Mouse (Mus musculus) cerebellum, adult 2 months (tissue): ENCODE results near the gene Mapkapk3. TPM values are rescaled to one million over a fixed set of nuclear protein-coding genes. Genes with fewer than 3 reads are reported as not detected.

Source experiments
- DNase-seq, 2 experiments: peaks; one replicate each; pipeline ENCODE4 v3.0.0; 2021
- H3K27ac ChIP-seq: fragments of 200-500 bp; 2 replicates; pipeline ENCODE4 v1.5.1; 2012; ENCODE audit warnings: low read length, control low read depth, inconsistent platforms; ENCODE audit not compliant: insufficient read depth
- H3K27me3 ChIP-seq: fragments of 200-500 bp; 2 replicates; pipeline ENCODE4 v1.6.1; 2012; ENCODE audit warnings: inconsistent platforms, mild to moderate bottlenecking, low read length, moderate library complexity; ENCODE audit not compliant: control insufficient read depth, insufficient read depth
- H3K4me1 ChIP-seq: fragments of 200-500 bp; 2 replicates; pipeline ENCODE4 v1.6.1; 2011; ENCODE audit warnings: low read length; ENCODE audit not compliant: control insufficient read depth, insufficient read depth
- H3K4me3 ChIP-seq: fragments of 200-500 bp; replicated peaks from 2 replicates; pipeline ENCODE3; 2011; ENCODE audit warnings: mild to moderate bottlenecking, low read depth, low read length, control low read depth; ENCODE audit not compliant: insufficient read depth
- CTCF ChIP-seq: fragments of 200-500 bp; IDR thresholded peaks from 2 replicates; pipeline ENCODE4 v1.5.1; 2011; ENCODE audit warnings: low read depth, mild to moderate bottlenecking, control low read depth, low read length, moderate library complexity, borderline replicate concordance; ENCODE audit not compliant: insufficient read depth
- POLR2A ChIP-seq: fragments of 200-500 bp; IDR thresholded peaks from 2 replicates; pipeline ENCODE4 v1.6.1; 2011; ENCODE audit warnings: low read length, control low read depth, borderline replicate concordance; ENCODE audit not compliant: insufficient read depth
- WGBS: fragments of 180-500 bp; shearing (Covaris S2); methylation state at CpG from one replicate; pipeline ENCODE4 v1.1.7; 2018; 5-methylcytosine and 5-hydroxymethylcytosine counted together
- polyA plus RNA-seq: library from polyadenylated mRNA; depleted of rRNA; stranded (reverse); fragments of >200 nt; gene quantifications from 2 replicates; pipeline ENCODE4 v1.2.3, GENCODE M21; 2012; rRNA removed

Mapkapk3 gene
- 10.5 and 11.7 TPM in 2 replicates for polyA plus RNA-seq

- peaks cover 4% of the 10 kb centered on the region; the same call in 1 of the 2 replicates for H3K4me1 ChIP-seq
- H3K27ac ChIP-seq = no peak within 1 kb of the TSS
- no peak for TF ChIP-seq CTCF
- peak; percentile 24; the same call in 1 of the 2 replicates for TF ChIP-seq POLR2A
- H3K27me3 ChIP-seq = no peaks in the 10 kb centered on the region
- 3% methylated on average over 49 of the region's 49 CpGs for WGBS
- peak within 1 kb of the TSS; percentile 62 for H3K4me3 ChIP-seq
- DNase-seq = peak; percentile 63 to 64
These were observed at the start of gene Mapkapk3 for GRCm38 (mm10) chr9:107289211-107290076. Gene Mapkapk3, minus strand, starts transcription at chr9:107289877.

GRCm38 (mm10) chr9:107338172-107338883 is 48.7 kb upstream of the Mapkapk3 start, which contains the start of gene Hemk1:
Gene Hemk1, minus strand, starts transcription at chr9:107338350.
- Histone ChIP-seq H3K27ac (peak within 1 kb of the TSS; percentile 63), H3K27me3 (no peaks in the 10 kb centered on the region), H3K4me1 (peaks cover 12% of the 10 kb centered on the region), H3K4me3 (peak within 1 kb of the TSS; percentile 87)
- DNase-seq = peak; percentile 84 to 85
- WGBS = 3% methylated on average over 30 of the region's 30 CpGs
- TF ChIP-seq CTCF (no peak), POLR2A (peak; percentile 76; the same call in 1 of the 2 replicates)

GRCm38 (mm10) chr9:107336386-107336785 is 46.7 kb upstream of the Mapkapk3 start:
- Histone ChIP-seq H3K27ac (no peak overlapping the region), H3K4me1 (no peaks in the 10 kb centered on the region), H3K27me3 (no peaks in the 10 kb centered on the region), H3K4me3 (no peak overlapping the region)
- no peak for TF ChIP-seq POLR2A
- TF ChIP-seq CTCF = no peak
- no peak for DNase-seq
- WGBS = 84% methylated on average over 6 of the region's 6 CpGs

- 3% methylated on average over 5 of the region's 5 CpGs for WGBS
- no peak for TF ChIP-seq POLR2A
- TF ChIP-seq CTCF = peak; percentile 96
- peak; percentile 74 to 78 for DNase-seq
- Histone ChIP-seq H3K4me3 (no peak overlapping the region), H3K4me1 (no peaks in the 10 kb centered on the region), H3K27ac (no peak overlapping the region), H3K27me3 (no peaks in the 10 kb centered on the region)
These were observed 46.2 kb upstream of the Mapkapk3 start for GRCm38 (mm10) chr9:107335909-107336308.

GRCm38 (mm10) chr9:107335046-107335445 is 45.4 kb upstream of the Mapkapk3 start:
- H3K27me3 ChIP-seq = no peaks in the 10 kb centered on the region

GRCm38 (mm10) chr9:107334356-107334755 is 44.7 kb upstream of the Mapkapk3 start:
- no peak overlapping the region for H3K4me3 ChIP-seq
- H3K27me3 ChIP-seq = no peaks in the 10 kb centered on the region
- TF ChIP-seq CTCF (no peak), POLR2A (no peak)
- no peak for DNase-seq
- WGBS = 84% methylated on average over 6 of the region's 6 CpGs
- no peak overlapping the region for H3K27ac ChIP-seq
- no peaks in the 10 kb centered on the region for H3K4me1 ChIP-seq

More at GRCm38 (mm10) chr9:107335046-107335445, 45.4 kb upstream of the Mapkapk3 start:
- Histone ChIP-seq H3K27ac (no peak overlapping the region), H3K4me1 (no peaks in the 10 kb centered on the region), H3K4me3 (no peak overlapping the region)
- WGBS = 95% methylated on average over 5 of the region's 5 CpGs
- DNase-seq = no peak
- no peak for TF ChIP-seq POLR2A
- no peak for TF ChIP-seq CTCF

GRCm38 (mm10) chr9:107333686-107334085 is 44.0 kb upstream of the Mapkapk3 start:
- 40% methylated on average over 2 of the region's 2 CpGs for WGBS
- no peaks in the 10 kb centered on the region for H3K27me3 ChIP-seq
- H3K4me3 ChIP-seq = no peak overlapping the region
- no peak overlapping the region for H3K27ac ChIP-seq
- H3K4me1 ChIP-seq = no peaks in the 10 kb centered on the region
- no peak for DNase-seq
- no peak for TF ChIP-seq CTCF
- no peak for TF ChIP-seq POLR2A

GRCm38 (mm10) chr9:107330791-107331190 is 41.1 kb upstream of the Mapkapk3 start:
- no peak overlapping the region for H3K27ac ChIP-seq
- TF ChIP-seq CTCF = no peak
- H3K4me3 ChIP-seq = no peak overlapping the region
- DNase-seq = no peak
- WGBS = 57% methylated on average over 6 of the region's 6 CpGs
- H3K27me3 ChIP-seq = no peaks in the 10 kb centered on the region
- H3K4me1 ChIP-seq = no peaks in the 10 kb centered on the region
